Mouse (Mus musculus): ENCODE measurements at regions not wholly inside any gene's neighbourhood (a gene's known extent, or its start where the extent isn't known, plus 50 kb on each side); places are given as distances from the start of the nearest gene placed in this dataset.

GRCm38 (mm10) chr3:139832599-139832998 is 627.1 kb downstream of the Stpg2 start:
- no peaks in the 10 kb centered on the region for H3K27me3 ChIP-seq (ENCODE audit: control insufficient read depth, insufficient read depth, low read length)
- no peaks in the 10 kb centered on the region for H3K9me3 ChIP-seq (ENCODE audit: control insufficient read depth, low read length)
- no peaks in the 10 kb centered on the region for H3K4me1 ChIP-seq (ENCODE audit: control insufficient read depth, insufficient read depth, low read length)
- H3K9ac ChIP-seq (ENCODE audit: low read length) = no peak overlapping the region
- ATAC-seq (ENCODE audit: low FRiP score) = no peak
- H3K36me3 ChIP-seq (ENCODE audit: control insufficient read depth, insufficient read depth, low read length) = no peaks in the 10 kb centered on the region
- no peak overlapping the region for H3K27ac ChIP-seq (ENCODE audit: low read depth, low read length)
- H3K4me3 ChIP-seq (ENCODE audit: low read depth, low read length) = no peak overlapping the region
- no peak overlapping the region for H3K4me2 ChIP-seq
- 84% methylated on average over 5 of the region's 5 CpGs for WGBS
- no peak for DNase-seq (ENCODE audit: low spot score, missing footprints)

GRCm38 (mm10) chr3:139842015-139842414 is 636.5 kb downstream of the Stpg2 start:
- H3K9ac ChIP-seq (ENCODE audit: low read length) = no peak overlapping the region
- H3K4me2 ChIP-seq = no peak overlapping the region
- H3K36me3 ChIP-seq (ENCODE audit: control insufficient read depth, insufficient read depth, low read length) = no peaks in the 10 kb centered on the region
- whole genome bisulfite sequencing = 88% methylated on average over 3 of the region's 3 CpGs
- H3K27me3 ChIP-seq (ENCODE audit: control insufficient read depth, insufficient read depth, low read length) = no peaks in the 10 kb centered on the region
- no peak overlapping the region for H3K27ac ChIP-seq (ENCODE audit: low read depth, low read length)
- H3K4me1 ChIP-seq (ENCODE audit: control insufficient read depth, insufficient read depth, low read length) = no peaks in the 10 kb centered on the region; the same call in 1 of the 2 replicates
- DNase-seq (ENCODE audit: low spot score, missing footprints) (no peak), ATAC-seq (ENCODE audit: low FRiP score) (no peak)
- no peaks in the 10 kb centered on the region for H3K9me3 ChIP-seq (ENCODE audit: control insufficient read depth, low read length)
- H3K4me3 ChIP-seq (ENCODE audit: low read depth, low read length) = no peak overlapping the region

- H3K4me2 ChIP-seq = no peak overlapping the region
- ATAC-seq (ENCODE audit: low FRiP score) (no peak), DNase-seq (ENCODE audit: low spot score, missing footprints) (peak; percentile 51)
- no peaks in the 10 kb centered on the region; the same call in 1 of the 2 replicates for H3K4me1 ChIP-seq (ENCODE audit: control insufficient read depth, insufficient read depth, low read length)
- H3K36me3 ChIP-seq (ENCODE audit: control insufficient read depth, insufficient read depth, low read length) = no peaks in the 10 kb centered on the region
- H3K27me3 ChIP-seq (ENCODE audit: control insufficient read depth, insufficient read depth, low read length) = no peaks in the 10 kb centered on the region
- H3K4me3 ChIP-seq (ENCODE audit: low read depth, low read length) = no peak overlapping the region
- no peaks in the 10 kb centered on the region for H3K9me3 ChIP-seq (ENCODE audit: control insufficient read depth, low read length)
- 86% methylated on average over 5 of the region's 5 CpGs for whole genome bisulfite sequencing
- no peak overlapping the region for H3K9ac ChIP-seq (ENCODE audit: low read length)
- H3K27ac ChIP-seq (ENCODE audit: low read depth, low read length) = no peak overlapping the region
These were observed 637.6 kb downstream of the Stpg2 start for GRCm38 (mm10) chr3:139842988-139843605.

GRCm38 (mm10) chr3:139844443-139844842 is 638.9 kb downstream of the Stpg2 start:
- Histone ChIP-seq H3K36me3 (ENCODE audit: control insufficient read depth, insufficient read depth, low read length) (no peaks in the 10 kb centered on the region), H3K4me2 (no peak overlapping the region), H3K9me3 (ENCODE audit: control insufficient read depth, low read length) (no peaks in the 10 kb centered on the region), H3K27me3 (ENCODE audit: control insufficient read depth, insufficient read depth, low read length) (no peaks in the 10 kb centered on the region), H3K27ac (ENCODE audit: low read depth, low read length) (no peak overlapping the region), H3K4me3 (ENCODE audit: low read depth, low read length) (no peak overlapping the region), H3K4me1 (ENCODE audit: control insufficient read depth, insufficient read depth, low read length) (no peaks in the 10 kb centered on the region; the same call in 1 of the 2 replicates), H3K9ac (ENCODE audit: low read length) (no peak overlapping the region)
- no peak for ATAC-seq (ENCODE audit: low FRiP score)
- WGBS = 66% methylated on average over 3 of the region's 3 CpGs
- peak; percentile 64 for DNase-seq (ENCODE audit: low spot score, missing footprints)

GRCm38 (mm10) chr3:139847826-139848225 is 642.3 kb downstream of the Stpg2 start:
- ATAC-seq (ENCODE audit: low FRiP score) (no peak), DNase-seq (ENCODE audit: low spot score, missing footprints) (peak; percentile 56)
- H3K9ac ChIP-seq (ENCODE audit: low read length) = no peak overlapping the region
- H3K9me3 ChIP-seq (ENCODE audit: control insufficient read depth, low read length) = no peaks in the 10 kb centered on the region
- no peak overlapping the region for H3K4me2 ChIP-seq
- H3K27ac ChIP-seq (ENCODE audit: low read depth, low read length) = no peak overlapping the region
- no peaks in the 10 kb centered on the region for H3K36me3 ChIP-seq (ENCODE audit: control insufficient read depth, insufficient read depth, low read length)
- H3K4me3 ChIP-seq (ENCODE audit: low read depth, low read length) = no peak overlapping the region
- H3K27me3 ChIP-seq (ENCODE audit: control insufficient read depth, insufficient read depth, low read length) = no peaks in the 10 kb centered on the region
- WGBS = 58% methylated on average over 5 of the region's 5 CpGs
- H3K4me1 ChIP-seq (ENCODE audit: control insufficient read depth, insufficient read depth, low read length) = no peaks in the 10 kb centered on the region; the same call in 1 of the 2 replicates

GRCm38 (mm10) chr3:139859966-139860635 is 654.6 kb downstream of the Stpg2 start:
- WGBS = 62% methylated on average over 16 of the region's 16 CpGs
- Histone ChIP-seq H3K27me3 (ENCODE audit: control insufficient read depth, insufficient read depth, low read length) (no peaks in the 10 kb centered on the region), H3K27ac (ENCODE audit: low read depth, low read length) (no peak overlapping the region), H3K36me3 (ENCODE audit: control insufficient read depth, insufficient read depth, low read length) (no peaks in the 10 kb centered on the region), H3K4me2 (no peak overlapping the region), H3K9me3 (ENCODE audit: control insufficient read depth, low read length) (no peaks in the 10 kb centered on the region), H3K9ac (ENCODE audit: low read length) (no peak overlapping the region), H3K4me3 (ENCODE audit: low read depth, low read length) (no peak overlapping the region), H3K4me1 (ENCODE audit: control insufficient read depth, insufficient read depth, low read length) (0 out of 2 replicates have a peak, but pooled peaks cover 2% of the 10 kb centered on the region)
- ATAC-seq (ENCODE audit: low FRiP score) (no peak), DNase-seq (ENCODE audit: low spot score, missing footprints) (no peak)

GRCm38 (mm10) chr3:139860831-139861371 is 655.4 kb downstream of the Stpg2 start:
- no peak overlapping the region for H3K4me3 ChIP-seq (ENCODE audit: low read depth, low read length)
- H3K4me1 ChIP-seq (ENCODE audit: control insufficient read depth, insufficient read depth, low read length) = 0 out of 2 replicates have a peak, but pooled peaks cover 2% of the 10 kb centered on the region
- DNase-seq (ENCODE audit: low spot score, missing footprints) (no peak), ATAC-seq (ENCODE audit: low FRiP score) (peak; percentile 64; the same call in 1 of the 2 replicates)
- no peaks in the 10 kb centered on the region for H3K36me3 ChIP-seq (ENCODE audit: control insufficient read depth, insufficient read depth, low read length)
- no peaks in the 10 kb centered on the region for H3K9me3 ChIP-seq (ENCODE audit: control insufficient read depth, low read length)
- no peak overlapping the region for H3K4me2 ChIP-seq
- no peaks in the 10 kb centered on the region for H3K27me3 ChIP-seq (ENCODE audit: control insufficient read depth, insufficient read depth, low read length)
- 47% methylated on average over 9 of the region's 9 CpGs for WGBS
- no peak overlapping the region for H3K27ac ChIP-seq (ENCODE audit: low read depth, low read length)
- H3K9ac ChIP-seq (ENCODE audit: low read length) = no peak overlapping the region

GRCm38 (mm10) chr3:139866329-139866728 is 660.8 kb downstream of the Stpg2 start:
- no peak for ATAC-seq (ENCODE audit: low FRiP score)
- no peak overlapping the region for H3K4me3 ChIP-seq (ENCODE audit: low read depth, low read length)

GRCm38 (mm10) chr3:139867030-139867429 is 661.5 kb downstream of the Stpg2 start:
- peak; percentile 63; the same call in 1 of the 2 replicates for ATAC-seq (ENCODE audit: low FRiP score)
- 86% methylated on average over 4 of the region's 4 CpGs for WGBS
- DNase-seq (ENCODE audit: low spot score, missing footprints) = no peak
- H3K27me3 ChIP-seq (ENCODE audit: control insufficient read depth, insufficient read depth, low read length) = no peaks in the 10 kb centered on the region
- no peak overlapping the region for H3K4me3 ChIP-seq (ENCODE audit: low read depth, low read length)
- no peak overlapping the region for H3K27ac ChIP-seq (ENCODE audit: low read depth, low read length)
- H3K9me3 ChIP-seq (ENCODE audit: control insufficient read depth, low read length) = no peaks in the 10 kb centered on the region
- H3K36me3 ChIP-seq (ENCODE audit: control insufficient read depth, insufficient read depth, low read length) = no peaks in the 10 kb centered on the region
- H3K4me2 ChIP-seq = no peak overlapping the region
- H3K9ac ChIP-seq (ENCODE audit: low read length) = no peak overlapping the region
- no peaks in the 10 kb centered on the region for H3K4me1 ChIP-seq (ENCODE audit: control insufficient read depth, insufficient read depth, low read length)

More at GRCm38 (mm10) chr3:139866329-139866728, 660.8 kb downstream of the Stpg2 start:
- Histone ChIP-seq H3K9me3 (ENCODE audit: control insufficient read depth, low read length) (no peaks in the 10 kb centered on the region), H3K9ac (ENCODE audit: low read length) (no peak overlapping the region), H3K4me2 (no peak overlapping the region), H3K36me3 (ENCODE audit: control insufficient read depth, insufficient read depth, low read length) (no peaks in the 10 kb centered on the region), H3K27me3 (ENCODE audit: control insufficient read depth, insufficient read depth, low read length) (no peaks in the 10 kb centered on the region), H3K4me1 (ENCODE audit: control insufficient read depth, insufficient read depth, low read length) (no peaks in the 10 kb centered on the region), H3K27ac (ENCODE audit: low read depth, low read length) (no peak overlapping the region)
- DNase-seq (ENCODE audit: low spot score, missing footprints) = no peak
